Mouse (Mus musculus) midbrain, embryonic 11.5 days (tissue): Measurements from ENCODE around the gene Tmem132c. TPM values are rescaled to one million over a fixed set of nuclear protein-coding genes. Genes with fewer than 3 reads are reported as not detected.
A peak's percentile ranks its signal among the peaks of the same experiment; 100 is the strongest.

Experiments used
- ATAC-seq: fragments of 200-750 bp; cut with Nextera tagmentation; 2 replicates; pipeline ENCODE4 v1.8.0; 2017; ENCODE audit warnings: moderate TSS enrichment, moderate library complexity; ENCODE audit not compliant: low FRiP score
- DNase-seq: peaks from one replicate; pipeline ENCODE4 v3.0.0; 2015; ENCODE audit warnings: low spot score; ENCODE audit errors: missing footprints
- H3K27ac ChIP-seq: fragments of 300-500 bp; sonication (generic); 2 replicates; pipeline ENCODE4 v1.5.1; 2014; ENCODE audit warnings: low read depth, low read length
- H3K27me3 ChIP-seq: fragments of 300-500 bp; sonication (generic); 2 replicates; pipeline ENCODE4 v1.6.1; 2014; ENCODE audit warnings: mild to moderate bottlenecking, low read length, moderate library complexity, mixed read lengths; ENCODE audit not compliant: control insufficient read depth, insufficient read depth
- H3K36me3 ChIP-seq: fragments of 300-500 bp; sonication (generic); 2 replicates; pipeline ENCODE4 v1.6.1; 2014; ENCODE audit warnings: mild to moderate bottlenecking, low read length, moderate library complexity, mixed read lengths; ENCODE audit not compliant: control insufficient read depth, insufficient read depth
- H3K4me1 ChIP-seq: fragments of 300-500 bp; sonication (generic); 2 replicates; pipeline ENCODE4 v1.6.1; 2014; ENCODE audit warnings: low read length; ENCODE audit not compliant: control insufficient read depth, insufficient read depth
- H3K4me2 ChIP-seq: fragments of 300-500 bp; sonication (generic); 2 replicates; pipeline ENCODE4 v1.6.1; 2014; ENCODE audit warnings: mild to moderate bottlenecking, moderate library complexity
- H3K4me3 ChIP-seq: fragments of 300-500 bp; sonication (generic); 2 replicates; pipeline ENCODE4 v1.5.1; 2014; ENCODE audit warnings: low read depth, low read length
- H3K9ac ChIP-seq: fragments of 300-500 bp; sonication (generic); 2 replicates; pipeline ENCODE4 v1.6.1; 2014; ENCODE audit warnings: low read length
- H3K9me3 ChIP-seq: fragments of 300-500 bp; sonication (generic); 2 replicates; pipeline ENCODE4 v1.6.1; 2016; ENCODE audit warnings: low read length; ENCODE audit not compliant: control insufficient read depth
- WGBS: fragments of 180-500 bp; shearing (Covaris S2); extraction: QIAGEN DNeasy Blood & Tissue Kit; methylation state at CpG from one replicate; pipeline ENCODE4 v1.1.7; 2014; 5-methylcytosine and 5-hydroxymethylcytosine counted together
- polyA plus RNA-seq: library from polyadenylated mRNA; unstranded; fragments of >200 nt; fragmentation: Nextera tagmentation; extraction: Ambion mirVana; gene quantifications from 2 replicates; pipeline ENCODE4 v1.2.1, GENCODE M21; 2014

Tmem132c gene
- 15.0 and 16.3 TPM in 2 replicates for polyA plus RNA-seq

DNA sequence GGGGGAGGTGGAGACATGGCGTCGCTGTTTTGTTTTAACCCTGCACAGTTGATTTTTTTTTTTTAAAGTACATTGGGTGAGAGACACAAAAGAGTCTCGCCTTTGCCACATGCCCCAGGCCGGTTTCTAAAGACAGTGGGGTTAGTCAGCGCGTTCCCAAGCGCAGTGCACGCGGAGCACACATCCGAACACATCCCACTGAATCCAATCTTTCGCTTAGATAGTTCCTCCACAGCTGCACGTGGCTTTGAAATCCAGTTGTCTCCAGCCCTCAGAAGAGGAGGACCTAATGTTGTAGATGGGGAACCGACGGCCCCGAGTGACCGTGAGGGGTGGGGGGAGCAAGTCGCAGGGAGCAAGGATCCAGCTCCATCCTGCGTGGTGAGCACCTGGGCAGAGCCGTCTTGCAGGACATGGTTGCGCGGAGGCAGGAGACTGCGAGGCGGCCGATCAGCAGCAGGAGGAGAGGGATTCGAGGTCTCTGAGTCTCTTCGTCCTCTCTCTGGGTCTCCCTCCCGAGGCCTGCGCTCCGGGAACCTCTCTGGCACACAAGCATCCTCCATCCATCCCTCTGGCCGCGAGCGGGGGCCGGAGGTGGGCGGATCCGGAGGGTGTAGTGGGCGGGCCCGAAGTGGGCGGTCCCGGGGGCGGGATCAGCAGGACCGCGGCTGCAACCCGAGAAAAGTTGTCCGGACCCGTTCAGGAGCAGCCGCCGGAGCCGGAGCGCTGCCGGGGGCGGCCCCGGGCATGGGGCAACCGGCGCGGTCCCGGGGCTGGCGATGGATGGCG is at the start of gene Tmem132c:
TSS of gene Tmem132c (plus strand) at position 673 of the 789 bp plus-strand sequence.
- no peaks in the 10 kb centered on the region for H3K36me3 ChIP-seq
- ATAC-seq (peak; percentile 95), DNase-seq (peak; percentile 99)
- H3K4me1 ChIP-seq: peaks cover 12% of the 10 kb centered on the region; the same call in 1 of the 2 replicates
- WGBS: under 1% methylated on average over 58 of the region's 58 CpGs
- peak within 1 kb of the TSS; percentile 68 for H3K9ac ChIP-seq
- peaks cover 8% of the 10 kb centered on the region for H3K27me3 ChIP-seq
- H3K27ac ChIP-seq: no peak within 1 kb of the TSS
- peak within 1 kb of the TSS; percentile 70 for H3K4me3 ChIP-seq
- no peaks in the 10 kb centered on the region; the same call in none of the 2 replicates for H3K9me3 ChIP-seq
- H3K4me2 ChIP-seq: peak within 1 kb of the TSS; percentile 91

DNA sequence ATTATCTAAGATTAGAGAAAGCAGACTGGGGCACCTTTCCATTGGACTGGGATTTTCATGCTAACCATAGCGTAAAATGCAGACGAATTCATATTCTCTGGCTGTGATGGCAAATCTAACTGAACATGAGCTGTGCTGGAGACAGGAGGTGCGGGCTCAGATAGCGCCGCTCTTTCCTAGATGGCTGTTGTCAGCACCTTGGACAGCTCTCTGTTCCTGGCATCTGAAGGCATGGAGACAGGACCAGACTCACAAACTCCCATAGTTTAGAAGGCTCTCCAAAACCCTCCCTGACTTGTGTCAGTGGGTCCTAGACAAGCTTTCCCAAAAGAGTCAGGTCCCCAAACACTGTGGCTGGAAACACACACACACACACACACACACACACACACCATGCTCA is 49.7 kb upstream of the Tmem132c start:
- Histone ChIP-seq H3K27ac (no peak overlapping the region), H3K36me3 (no peaks in the 10 kb centered on the region), H3K4me3 (no peak overlapping the region), H3K9me3 (no peaks in the 10 kb centered on the region), H3K9ac (no peak overlapping the region), H3K27me3 (no peaks in the 10 kb centered on the region), H3K4me2 (no peak overlapping the region), H3K4me1 (no peaks in the 10 kb centered on the region)
- ATAC-seq: no peak
- DNase-seq: peak; percentile 91
- 28% methylated on average over 5 of the region's 5 CpGs for WGBS

GRCm38 (mm10) chr5:127198850-127199249 is 42.8 kb upstream of the Tmem132c start:
- WGBS: 60% methylated on average over 4 of the region's 4 CpGs
- ATAC-seq (no peak), DNase-seq (no peak)
- Histone ChIP-seq H3K36me3 (no peaks in the 10 kb centered on the region), H3K27ac (no peak overlapping the region), H3K9ac (no peak overlapping the region), H3K4me2 (no peak overlapping the region), H3K27me3 (no peaks in the 10 kb centered on the region), H3K4me3 (no peak overlapping the region), H3K9me3 (no peaks in the 10 kb centered on the region), H3K4me1 (no peaks in the 10 kb centered on the region; the same call in 1 of the 2 replicates)

- H3K9ac ChIP-seq: no peak overlapping the region
- H3K27me3 ChIP-seq: no peaks in the 10 kb centered on the region
- DNase-seq (no peak), ATAC-seq (no peak)
- H3K27ac ChIP-seq: no peak overlapping the region
- H3K4me2 ChIP-seq: no peak overlapping the region
- peaks cover 3% of the 10 kb centered on the region; the same call in 1 of the 2 replicates for H3K9me3 ChIP-seq
- H3K4me3 ChIP-seq: no peak overlapping the region
- no peaks in the 10 kb centered on the region for H3K36me3 ChIP-seq
- no peaks in the 10 kb centered on the region; the same call in 1 of the 2 replicates for H3K4me1 ChIP-seq
- WGBS: 86% methylated on average over 8 of the region's 8 CpGs
Measured at GRCm38 (mm10) chr5:127204881-127205280, 36.7 kb upstream of the Tmem132c start.

DNA sequence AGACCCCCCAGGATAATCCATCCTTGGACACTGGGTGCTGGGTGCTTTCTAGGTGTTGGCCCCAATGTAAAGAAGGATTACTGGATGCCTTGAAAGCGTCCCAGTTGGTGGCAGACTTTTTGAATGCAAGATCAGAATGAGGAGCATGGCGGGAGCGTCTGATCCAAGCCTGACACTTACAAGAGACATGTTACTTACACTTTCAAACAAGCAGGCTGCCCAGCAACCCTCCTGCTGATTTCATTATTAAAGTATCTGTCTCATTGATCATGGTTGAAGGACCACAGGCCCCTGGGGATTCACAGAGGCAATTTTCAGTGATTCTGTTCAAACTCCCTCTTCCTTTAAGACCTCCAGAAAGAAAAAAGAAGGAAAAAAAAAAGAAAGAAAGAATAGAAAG is 25.2 kb upstream of the Tmem132c start:
- no peak overlapping the region for H3K9ac ChIP-seq
- H3K4me2 ChIP-seq: no peak overlapping the region
- no peaks in the 10 kb centered on the region; the same call in 1 of the 2 replicates for H3K9me3 ChIP-seq
- H3K4me3 ChIP-seq: no peak overlapping the region
- peak; percentile 86 for DNase-seq
- H3K4me1 ChIP-seq: peaks cover 9% of the 10 kb centered on the region
- H3K36me3 ChIP-seq: no peaks in the 10 kb centered on the region
- no peak for ATAC-seq
- WGBS: 15% methylated on average over 3 of the region's 3 CpGs
- no peaks in the 10 kb centered on the region for H3K27me3 ChIP-seq
- no peak overlapping the region for H3K27ac ChIP-seq

DNA sequence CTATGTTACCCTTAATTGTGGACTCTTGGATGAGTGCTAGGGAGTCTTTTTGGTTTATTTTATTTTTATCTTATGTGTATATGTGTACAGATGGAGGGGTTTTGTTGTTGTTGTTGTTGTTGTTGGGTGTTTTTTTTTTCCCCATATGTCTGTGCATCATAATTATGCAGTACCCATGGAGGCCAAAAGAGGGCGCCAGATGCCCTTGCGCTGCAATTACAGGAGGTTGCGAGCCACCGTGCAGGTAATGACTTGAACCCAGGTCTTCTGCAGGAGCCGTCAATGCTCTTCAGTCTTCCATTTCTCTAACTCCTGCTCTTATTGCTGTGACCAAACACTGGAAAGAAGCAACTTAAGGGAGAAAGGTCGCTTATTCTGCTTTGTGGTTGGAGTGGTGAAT is 23.9 kb upstream of the Tmem132c start:
- ATAC-seq: no peak
- Histone ChIP-seq H3K4me2 (no peak overlapping the region), H3K9ac (no peak overlapping the region), H3K4me3 (no peak overlapping the region), H3K27me3 (no peaks in the 10 kb centered on the region), H3K4me1 (peaks cover 5% of the 10 kb centered on the region), H3K27ac (no peak overlapping the region), H3K36me3 (no peaks in the 10 kb centered on the region), H3K9me3 (no peaks in the 10 kb centered on the region; the same call in 1 of the 2 replicates)
- WGBS: 69% methylated on average over 6 of the region's 6 CpGs
- no peak for DNase-seq

GRCm38 (mm10) chr5:127227929-127228595 is 13.5 kb upstream of the Tmem132c start:
- H3K4me2 ChIP-seq: peak overlapping the region; percentile 52
- H3K9me3 ChIP-seq: no peaks in the 10 kb centered on the region
- DNase-seq (peak; percentile 93), ATAC-seq (peak; percentile 77; the same call in 1 of the 2 replicates)
- H3K4me1 ChIP-seq: no peaks in the 10 kb centered on the region; the same call in 1 of the 2 replicates
- 0 out of 2 replicates have a peak, but pooled peaks cover 2% of the 10 kb centered on the region for H3K27me3 ChIP-seq
- H3K4me3 ChIP-seq: peak overlapping the region; percentile 17
- no peak overlapping the region for H3K27ac ChIP-seq
- H3K36me3 ChIP-seq: no peaks in the 10 kb centered on the region
- WGBS: 5% methylated on average over 14 of the region's 14 CpGs
- peak overlapping the region; percentile 31; the same call in 1 of the 2 replicates for H3K9ac ChIP-seq

DNA sequence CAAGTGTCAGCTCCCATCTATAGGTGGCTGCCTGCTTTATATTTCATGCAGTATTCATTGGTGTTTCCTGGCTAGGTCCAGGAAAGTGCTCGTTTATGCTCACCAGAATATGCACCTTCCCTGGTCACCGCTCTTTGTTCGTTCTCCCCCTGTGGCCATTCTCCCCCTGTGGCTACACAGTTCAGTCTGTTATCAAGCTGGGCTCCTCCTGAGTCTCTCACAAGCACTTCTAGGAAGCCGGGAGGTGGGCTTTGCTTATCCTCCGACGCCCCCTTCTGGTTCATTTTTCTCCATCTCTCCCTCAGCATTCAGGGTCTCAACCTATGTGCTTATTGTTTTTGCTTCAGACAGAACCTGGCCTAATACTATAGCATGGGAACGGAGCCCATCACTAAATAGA is 6.9 kb upstream of the Tmem132c start:
- H3K9ac ChIP-seq: peak overlapping the region; percentile 32; the same call in 1 of the 2 replicates
- DNase-seq: peak; percentile 97
- peak; percentile 79 for ATAC-seq
- H3K27ac ChIP-seq: no peak overlapping the region; the same call in 1 of the 2 replicates
- no peaks in the 10 kb centered on the region; the same call in none of the 2 replicates for H3K9me3 ChIP-seq
- 2% methylated on average over 7 of the region's 7 CpGs for WGBS
- peaks cover 8% of the 10 kb centered on the region; the same call in 1 of the 2 replicates for H3K4me1 ChIP-seq
- H3K4me3 ChIP-seq: no peak overlapping the region
- H3K4me2 ChIP-seq: peak overlapping the region; percentile 35; the same call in 1 of the 2 replicates
- no peaks in the 10 kb centered on the region for H3K36me3 ChIP-seq
- H3K27me3 ChIP-seq: peaks cover 7% of the 10 kb centered on the region
